ENCODE assay signal across 15 mouse cellular contexts in genomic region chr3:157098417-157098816, GRCm38 (mm10).
"Had no signal": no experiment of that assay in that cellular context is flagged by ENCODE, and none has a peak within 500 bp of the region (broad histone marks: within the 10 kb centered on the region; RNA-seq: fewer than 3 reads in every experiment).

No protein-coding gene starts in this region.

- H3K4me2 ChIP-seq: liver, embryonic 13.5 days; neural tube, embryonic 12.5 days; neural tube, embryonic 15.5 days had no signal

- H3K9me3 ChIP-seq: liver, embryonic 13.5 days; neural tube, embryonic 12.5 days; neural tube, embryonic 15.5 days had no signal

- H3K4me3 ChIP-seq: layer of hippocampus, adult 2 months; liver, embryonic 13.5 days; neural tube, embryonic 12.5 days; neural tube, embryonic 15.5 days had no signal

- H3K4me1 ChIP-seq: liver, embryonic 13.5 days; neural tube, embryonic 12.5 days had no signal

- H3K9ac ChIP-seq: liver, embryonic 13.5 days; neural tube, embryonic 12.5 days; neural tube, embryonic 15.5 days had no signal

- H3K36me3 ChIP-seq: liver, embryonic 13.5 days; neural tube, embryonic 12.5 days; neural tube, embryonic 15.5 days had no signal

- ATAC-seq: intestine, embryonic 16.5 days had no signal

- H3K27ac ChIP-seq: kidney, postnatal 0 days; layer of hippocampus, adult 2 months; liver, embryonic 13.5 days; macrophage; neural tube, embryonic 12.5 days; neural tube, embryonic 15.5 days had no signal

- H3K27me3 ChIP-seq: liver, embryonic 13.5 days; neural tube, embryonic 12.5 days; neural tube, embryonic 15.5 days had no signal

- DNase-seq: kidney, adult 2 months; kidney, postnatal 25 days; layer of hippocampus, adult 9-11 months; liver, embryonic 13.5 days; lung, adult 2 months; lung, postnatal 14 days; thymus, adult 2 months; thymus, postnatal 14 days; thymus, postnatal 4 days had no signal
